Mouse (Mus musculus): ENCODE data around the gene Ier3. TPM values are rescaled to one million over a fixed set of nuclear protein-coding genes. Genes with fewer than 3 reads are reported as not detected.
A peak's percentile ranks its signal among the peaks of the same experiment; 100 is the strongest.

Ier3 gene
- polyA plus RNA-seq, 1 experiment from 2014 or later: 18.6 TPM

- H3K27ac ChIP-seq (ENCODE audit: low read depth): peak overlapping the region; percentile 95
- H3K4me2 ChIP-seq (ENCODE audit: low read depth, low read length): peak overlapping the region; percentile 79
- ATAC-seq (peak; percentile 49), DNase-seq (peak; percentile 79)
- peak overlapping the region; percentile 61; the same call in 1 of the 2 replicates for H3K9ac ChIP-seq (replicated peaks)
- TF ChIP-seq CTCF (IDR thresholded peaks at IDR 0.05; ENCODE audit: low read depth) (0 out of 2 replicates have a peak, but pooled peaks have one; percentile 22), EP300 (IDR thresholded peaks at IDR 0.05; ENCODE audit: low read depth) (no peak)
- WGBS (ENCODE audit: insufficient replicate concordance): 24% methylated on average over 9 of the region's 9 CpGs
- peaks cover 29% of the 10 kb centered on the region for H3K27me3 ChIP-seq (ENCODE audit: insufficient read depth, low read length)
- H3K36me3 ChIP-seq (replicated peaks; ENCODE audit: insufficient read depth, low read length): peaks cover 11% of the 10 kb centered on the region; the same call in 1 of the 2 replicates
- no peaks in the 10 kb centered on the region for H3K9me3 ChIP-seq (ENCODE audit: low read length)
- peak overlapping the region; percentile 55 for H3K4me3 ChIP-seq (ENCODE audit: low read depth, low read length)
- peaks cover 27% of the 10 kb centered on the region for H3K4me1 ChIP-seq (ENCODE audit: insufficient read depth)
Observed at GRCm38 (mm10) chr17:35870151-35870883, 48.8 kb downstream of the Ier3 start.

GRCm38 (mm10) chr17:35870884-35871696, 49.6 kb downstream of the Ier3 start:
- TF ChIP-seq EP300 (IDR thresholded peaks at IDR 0.05; ENCODE audit: low read depth) (no peak), CTCF (IDR thresholded peaks at IDR 0.05; ENCODE audit: low read depth) (peak; percentile 79)
- Histone ChIP-seq H3K4me3 (ENCODE audit: low read depth, low read length) (peak overlapping the region; percentile 55), H3K4me2 (ENCODE audit: low read depth, low read length) (peak overlapping the region; percentile 79), H3K27me3 (ENCODE audit: insufficient read depth, low read length) (peaks cover 22% of the 10 kb centered on the region), H3K4me1 (ENCODE audit: insufficient read depth) (peaks cover 19% of the 10 kb centered on the region), H3K27ac (ENCODE audit: low read depth) (peak overlapping the region; percentile 95), H3K9me3 (ENCODE audit: low read length) (no peaks in the 10 kb centered on the region), H3K9ac (replicated peaks) (0 out of 2 replicates have a peak overlapping the region, but pooled peaks have one; percentile 61), H3K36me3 (replicated peaks; ENCODE audit: insufficient read depth, low read length) (peaks cover 12% of the 10 kb centered on the region)
- DNase-seq: peak; percentile 65
- 38% methylated on average over 8 of the region's 8 CpGs for WGBS (ENCODE audit: insufficient replicate concordance)
- no peak for ATAC-seq

Small RNAs within 50 kb of the gene (microRNA-seq; reads per million reads assigned to microRNA genes)
- gene Gm28033: 2.8 reads per million

Other genes starting within 250 kb of the Ier3 start
- not detected in 2 replicates for gene Sfta2, start 220.1 kb upstream of the Ier3 start, polyA plus RNA-seq (2015; fragmentation: Nextera tagmentation; extraction: Ambion mirVana)
- not detected in 2 replicates for gene Gm9573, start 195.0 kb upstream of the Ier3 start, polyA plus RNA-seq (2015; fragmentation: Nextera tagmentation; extraction: Ambion mirVana)
- gene Mucl3, start 178.0 kb upstream of the Ier3 start, polyA plus RNA-seq (2015; fragmentation: Nextera tagmentation; extraction: Ambion mirVana): not detected in 2 replicates
- gene Vars2, start 154.1 kb upstream of the Ier3 start, polyA plus RNA-seq (2015; fragmentation: Nextera tagmentation; extraction: Ambion mirVana): 4.6 and 5.0 TPM in 2 replicates
- 14.1 and 15.2 TPM in 2 replicates for gene Gtf2h4, start 147.9 kb upstream of the Ier3 start, polyA plus RNA-seq (2015; fragmentation: Nextera tagmentation; extraction: Ambion mirVana)
- 2.2 and 2.3 TPM in 2 replicates for gene Ddr1, start 117.1 kb upstream of the Ier3 start, polyA plus RNA-seq (2015; fragmentation: Nextera tagmentation; extraction: Ambion mirVana)
- gene Flot1, start 1.5 kb downstream of the Ier3 start, polyA plus RNA-seq (2015; fragmentation: Nextera tagmentation; extraction: Ambion mirVana): 25.9 and 31.3 TPM in 2 replicates
- gene Tubb5, start 16.6 kb downstream of the Ier3 start, polyA plus RNA-seq (2015; fragmentation: Nextera tagmentation; extraction: Ambion mirVana): 198 and 213 TPM in 2 replicates
- 2.5 and 3.3 TPM in 2 replicates for gene Mdc1, start 19.8 kb downstream of the Ier3 start, polyA plus RNA-seq (2015; fragmentation: Nextera tagmentation; extraction: Ambion mirVana)
- 15.5 and 15.8 TPM in 2 replicates for gene Nrm, start 39.6 kb downstream of the Ier3 start, polyA plus RNA-seq (2015; fragmentation: Nextera tagmentation; extraction: Ambion mirVana)
- gene Ppp1r18, start 43.9 kb downstream of the Ier3 start, polyA plus RNA-seq (2015; fragmentation: Nextera tagmentation; extraction: Ambion mirVana): 14.1 and 15.3 TPM in 2 replicates
- 14.3 and 15.6 TPM in 2 replicates for gene Dhx16, start 58.1 kb downstream of the Ier3 start, polyA plus RNA-seq (2015; fragmentation: Nextera tagmentation; extraction: Ambion mirVana)
- 15.6 and 16.9 TPM in 2 replicates for gene 2310061I04Rik, start 75.7 kb downstream of the Ier3 start, polyA plus RNA-seq (2015; fragmentation: Nextera tagmentation; extraction: Ambion mirVana)
- gene Atat1, start 88.4 kb downstream of the Ier3 start, polyA plus RNA-seq (2015; fragmentation: Nextera tagmentation; extraction: Ambion mirVana): 3.4 and 4.8 TPM in 2 replicates
- gene Mrps18b, start 94.7 kb downstream of the Ier3 start, polyA plus RNA-seq (2015; fragmentation: Nextera tagmentation; extraction: Ambion mirVana): 81.2 and 82.4 TPM in 2 replicates
- gene Ppp1r10, start 94.8 kb downstream of the Ier3 start, polyA plus RNA-seq (2015; fragmentation: Nextera tagmentation; extraction: Ambion mirVana): 10.0 and 15.9 TPM in 2 replicates
- gene Abcf1, start 148.1 kb downstream of the Ier3 start, polyA plus RNA-seq (2015; fragmentation: Nextera tagmentation; extraction: Ambion mirVana): 37.8 and 47.7 TPM in 2 replicates
- 9.5 and 10.8 TPM in 2 replicates for gene Gnl1, start 158.2 kb downstream of the Ier3 start, polyA plus RNA-seq (2015; fragmentation: Nextera tagmentation; extraction: Ambion mirVana)
- 6.1 and 6.3 TPM in 2 replicates for gene Prr3, start 158.6 kb downstream of the Ier3 start, polyA plus RNA-seq (2015; fragmentation: Nextera tagmentation; extraction: Ambion mirVana)
- 4.6 and 5.4 TPM in 2 replicates for gene H2-T24, start 198.9 kb downstream of the Ier3 start, polyA plus RNA-seq (2015; fragmentation: Nextera tagmentation; extraction: Ambion mirVana)
- 113 and 120 TPM in 2 replicates for gene H2-T23, start 211.2 kb downstream of the Ier3 start, polyA plus RNA-seq (2015; fragmentation: Nextera tagmentation; extraction: Ambion mirVana)
- gene H2-T22, start 221.1 kb downstream of the Ier3 start, polyA plus RNA-seq (2015; fragmentation: Nextera tagmentation; extraction: Ambion mirVana): 16.2 and 17.1 TPM in 2 replicates
- not detected in 2 replicates for gene Gm6034, start 221.3 kb downstream of the Ier3 start, polyA plus RNA-seq (2015; fragmentation: Nextera tagmentation; extraction: Ambion mirVana)
- 0.12 TPM in 1 of 2 replicates, not detected in the other for gene Gm11127, start 236.7 kb downstream of the Ier3 start, polyA plus RNA-seq (2015; fragmentation: Nextera tagmentation; extraction: Ambion mirVana)

Data from liver, postnatal 0 days (tissue).